Mouse (Mus musculus) right cerebral cortex, adult 18-20 months (tissue): Measurements from ENCODE around the gene Rap1a.
"Not testable (repeated sequence)": the region's sequence is repeated elsewhere in the genome, so short reads cannot be mapped to it uniquely, and the experiment has no call there.

ENCODE experiments used
- DNase-seq: peaks from one replicate; pipeline ENCODE4 v3.0.0; 2022; ENCODE audit warnings: mixed read lengths

Gene Rap1a

DNA sequence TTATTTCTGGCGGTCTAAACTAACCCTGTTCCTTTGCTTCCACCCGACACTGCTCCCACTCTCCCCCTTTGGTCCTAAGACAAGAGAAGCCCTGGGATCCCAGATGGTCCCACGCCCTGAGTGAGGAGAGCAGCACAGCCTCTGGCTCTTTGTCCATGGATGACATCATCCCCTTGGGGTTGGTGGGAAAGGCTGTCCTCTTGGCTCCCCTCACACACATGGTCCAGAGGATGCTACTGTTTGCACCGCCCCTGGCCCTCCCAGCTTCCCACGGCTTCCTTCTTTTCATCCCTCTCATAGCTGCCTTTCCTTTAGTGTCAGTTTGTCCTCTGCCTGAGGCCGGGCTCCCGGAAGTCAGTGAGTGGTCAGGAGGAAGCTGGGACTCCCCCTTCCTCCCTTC lies 89.4 kb downstream of the Rap1a start:
- DNase-seq: no peak

- DNase-seq: peak; percentile 38
Observed at GRCm38 (mm10) chr3:105710246-105710645, 90.9 kb downstream of the Rap1a start.

- no peak for DNase-seq
Observed at GRCm38 (mm10) chr3:105707590-105707989, 93.5 kb downstream of the Rap1a start.

DNA sequence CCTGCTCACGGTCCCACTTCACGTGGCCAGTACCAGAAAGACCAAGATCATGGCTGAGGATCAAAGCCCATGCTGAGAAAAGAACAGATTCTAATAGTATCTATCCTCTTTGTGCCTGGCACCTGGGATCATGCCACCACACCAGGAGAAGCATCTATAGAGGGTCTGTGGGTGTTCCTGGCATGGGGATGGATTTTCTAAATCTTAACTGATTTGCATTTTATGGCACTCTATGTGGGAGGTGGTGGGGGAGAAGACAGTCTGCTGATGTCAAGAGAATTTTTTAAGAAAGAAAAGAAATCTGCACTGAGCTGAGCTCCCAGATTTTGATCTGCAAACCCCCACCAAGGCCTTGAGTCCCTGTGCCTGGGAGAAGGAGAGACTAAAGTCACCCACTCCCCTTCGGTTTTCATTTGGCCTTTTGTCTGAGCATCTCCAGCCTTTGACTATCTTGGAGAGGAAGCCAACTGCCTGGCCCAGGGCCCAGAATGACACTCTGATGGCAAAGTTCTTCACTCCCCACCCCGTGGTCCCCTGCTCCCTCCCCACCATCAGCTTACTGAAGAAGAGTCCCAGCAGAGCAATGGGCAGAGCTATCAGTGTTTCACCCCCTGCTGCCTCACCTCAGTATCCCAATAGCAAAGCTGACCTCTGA lies 94.6 kb downstream of the Rap1a start:
- peak; percentile 87 for DNase-seq

DNA sequence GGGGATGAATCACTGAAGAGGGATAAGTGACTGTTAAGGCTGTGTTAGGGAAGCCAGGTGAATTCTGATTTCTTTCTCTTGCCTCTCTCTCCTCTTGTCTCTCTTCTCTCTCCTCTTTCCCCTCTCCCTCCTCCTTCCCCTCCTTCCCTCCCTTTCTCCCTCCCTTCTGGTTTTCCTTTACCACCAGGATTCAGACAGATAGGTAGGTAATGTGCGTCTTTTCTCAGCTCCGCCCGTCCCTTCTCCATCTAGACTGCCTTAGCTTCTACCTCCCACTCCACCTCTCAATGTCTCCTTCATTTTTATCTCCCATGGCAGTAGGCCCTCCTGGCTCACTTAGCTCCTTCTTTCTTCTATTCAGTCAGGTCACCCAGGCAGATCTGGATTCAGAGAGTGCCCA lies 95.6 kb downstream of the Rap1a start:
- peak; percentile 55 for DNase-seq

DNA sequence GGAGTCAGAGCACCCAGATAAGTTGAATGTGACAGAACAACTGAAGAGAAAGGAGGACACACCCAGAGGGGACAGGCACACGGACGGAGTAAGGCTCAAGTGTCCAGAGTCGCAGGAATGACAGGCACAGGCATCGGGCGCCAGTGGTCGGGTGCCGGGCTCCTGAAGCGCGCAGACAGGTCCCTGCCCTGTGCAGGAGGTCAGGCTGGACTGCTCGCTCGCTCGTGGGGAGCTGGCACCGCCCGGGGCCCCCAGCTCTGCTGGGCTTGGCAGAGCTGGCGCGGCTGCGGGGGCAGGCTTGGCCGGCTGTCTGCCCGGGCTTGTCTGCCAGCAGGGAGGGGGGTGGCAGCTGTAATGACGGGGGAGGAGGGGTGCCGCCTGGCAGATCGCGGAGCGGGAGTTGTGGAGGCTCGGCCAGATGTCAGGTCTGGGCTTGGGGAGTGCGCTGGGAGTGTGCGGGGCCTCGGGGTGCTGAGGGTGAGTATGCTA lies 96.0 kb downstream of the Rap1a start:
- DNase-seq: peak; percentile 92

DNA sequence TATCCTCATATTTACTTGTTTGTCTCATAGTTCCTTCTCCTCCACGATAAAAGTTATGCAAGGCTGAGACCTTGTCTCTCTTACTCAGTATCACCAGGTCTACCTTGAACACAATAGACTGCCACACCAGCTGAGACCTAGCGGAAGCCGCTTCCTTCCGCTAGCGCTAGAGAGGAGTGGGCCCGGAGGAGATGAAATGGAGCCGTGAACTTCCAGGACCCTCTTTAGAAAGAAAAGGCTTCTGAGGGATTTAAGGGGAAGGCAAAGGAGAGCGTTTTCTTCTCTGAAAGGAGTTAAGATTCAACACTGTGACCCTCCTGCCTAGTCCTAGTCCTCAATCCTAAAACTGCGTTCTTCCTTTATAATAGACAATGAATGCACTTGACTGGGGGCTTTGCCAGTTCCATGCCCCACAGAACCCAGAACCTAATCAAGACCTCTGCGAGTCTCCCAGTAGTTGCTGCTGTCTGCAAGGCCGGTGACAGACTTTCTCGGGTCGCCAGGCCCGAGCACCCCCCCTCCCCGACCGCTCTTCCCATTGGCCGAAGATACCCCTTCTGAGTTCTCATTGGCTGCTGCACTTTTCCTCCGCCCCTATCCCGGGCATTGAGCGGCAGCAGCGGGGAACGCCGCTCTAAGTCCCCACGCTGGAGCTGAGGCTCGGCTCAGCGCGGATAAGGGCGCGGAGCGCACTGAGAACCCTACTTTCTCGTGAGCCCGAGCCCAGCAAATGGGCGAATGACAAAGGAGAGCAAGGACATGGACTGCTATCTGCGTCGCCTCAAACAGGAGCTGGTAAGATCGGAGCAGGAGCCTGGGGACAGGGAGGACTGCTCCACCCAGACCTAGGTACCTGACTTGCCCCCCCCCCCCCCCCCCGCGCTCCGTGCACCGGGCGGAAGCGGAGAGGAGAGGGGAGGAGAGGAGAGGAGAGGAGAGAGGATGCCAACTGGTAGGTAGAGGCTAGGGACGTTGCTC lies 96.8 kb downstream of the Rap1a start, which contains the start of gene Inka2:
Gene Inka2, plus strand, starts transcription at position 569 of the 978 bp plus-strand sequence.
- DNase-seq: peak; percentile 91

- no peak for DNase-seq
Observed at GRCm38 (mm10) chr3:105703571-105703970, 97.6 kb downstream of the Rap1a start.

GRCm38 (mm10) chr3:105701399-105701798 lies 99.7 kb downstream of the Rap1a start:
- no peak for DNase-seq

DNA sequence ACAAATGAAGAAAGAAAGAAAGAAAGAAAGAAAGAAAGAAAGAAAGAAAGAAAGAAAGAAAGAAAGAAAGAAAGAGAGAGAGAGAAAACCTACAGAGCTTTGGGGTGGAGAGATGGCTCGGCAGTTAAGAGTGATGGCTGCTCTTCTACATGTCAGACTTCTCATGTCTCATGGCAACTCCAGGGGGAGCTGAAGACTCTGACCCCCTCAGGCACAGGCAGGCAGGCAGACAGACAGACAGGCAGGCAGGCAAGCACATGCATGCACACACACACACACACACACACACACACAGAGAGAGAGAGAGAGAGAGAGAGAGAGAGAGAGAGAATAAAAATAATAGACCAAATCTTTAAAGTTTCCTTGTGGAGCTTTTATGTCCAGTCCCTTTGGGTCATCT lies 100.3 kb downstream of the Rap1a start:
- DNase-seq: not testable (repeated sequence)

DNA sequence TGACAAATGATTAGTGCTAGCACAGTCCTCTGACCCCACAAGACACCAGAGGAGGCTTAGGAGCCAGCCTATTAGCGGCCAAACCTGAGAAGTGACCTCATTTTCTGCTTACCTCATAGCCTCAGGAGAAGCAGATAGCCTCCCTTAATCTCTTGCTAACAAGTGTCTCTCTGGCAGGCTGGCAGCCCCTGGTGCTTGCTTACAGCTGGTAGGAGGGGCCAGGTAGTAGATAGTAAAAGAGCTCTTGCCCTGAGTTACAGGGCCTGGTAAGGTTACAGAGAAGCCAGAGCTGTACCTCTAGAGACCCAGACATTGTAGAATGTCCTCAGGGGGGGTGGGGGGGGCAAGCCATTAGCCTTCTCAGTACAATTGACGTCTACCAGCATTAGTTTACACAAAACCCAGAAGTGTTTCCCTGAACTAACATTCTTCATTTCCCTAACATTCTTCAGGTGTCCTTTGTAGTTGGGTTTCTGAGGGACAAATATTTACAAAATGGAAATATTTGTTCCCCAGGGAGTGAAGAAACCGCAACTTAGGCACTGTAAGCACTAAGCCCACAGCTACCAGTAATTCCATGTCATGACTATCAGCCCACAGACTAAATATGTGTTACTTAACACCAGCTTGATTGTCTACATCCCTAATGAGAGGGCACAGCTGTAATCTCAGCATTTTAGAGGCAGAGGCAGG lies 101.7 kb downstream of the Rap1a start:
- no peak for DNase-seq

- no peak for DNase-seq
Observed at GRCm38 (mm10) chr3:105698311-105698710, 102.8 kb downstream of the Rap1a start.

GRCm38 (mm10) chr3:105697148-105697441 lies 104.0 kb downstream of the Rap1a start:
- no peak for DNase-seq

GRCm38 (mm10) chr3:105696387-105697147 lies 104.6 kb downstream of the Rap1a start:
- DNase-seq: no peak

- peak; percentile 42 for DNase-seq
Observed at GRCm38 (mm10) chr3:105695476-105696386, 105.4 kb downstream of the Rap1a start.

- DNase-seq: peak; percentile 95
Observed at GRCm38 (mm10) chr3:105693327-105694080, 107.6 kb downstream of the Rap1a start.

DNA sequence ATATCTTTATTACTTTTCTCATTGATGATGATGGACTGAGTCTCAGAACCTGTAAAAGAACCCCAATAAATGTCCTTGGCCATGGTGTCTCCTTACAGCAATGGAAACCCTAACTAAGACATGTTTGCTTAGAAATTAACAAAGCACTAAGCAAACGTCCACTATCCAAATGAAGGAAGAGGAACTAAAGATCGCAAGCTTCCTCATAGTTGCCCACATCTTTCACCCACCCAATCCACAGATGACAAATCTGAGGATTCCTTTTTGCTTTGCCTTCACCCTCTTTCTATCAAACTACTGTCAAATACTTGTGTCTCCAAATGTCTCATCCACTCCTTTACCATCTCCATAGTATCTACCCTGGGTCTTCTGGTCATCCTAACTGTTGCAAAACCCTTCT lies 112.6 kb downstream of the Rap1a start:
- DNase-seq: no peak

- peak; percentile 96 for DNase-seq
Observed at GRCm38 (mm10) chr3:105687324-105688060, 113.6 kb downstream of the Rap1a start, which contains the start of gene Ddx20. Gene Ddx20 (minus strand): TSS chr3:105687574.

DNA sequence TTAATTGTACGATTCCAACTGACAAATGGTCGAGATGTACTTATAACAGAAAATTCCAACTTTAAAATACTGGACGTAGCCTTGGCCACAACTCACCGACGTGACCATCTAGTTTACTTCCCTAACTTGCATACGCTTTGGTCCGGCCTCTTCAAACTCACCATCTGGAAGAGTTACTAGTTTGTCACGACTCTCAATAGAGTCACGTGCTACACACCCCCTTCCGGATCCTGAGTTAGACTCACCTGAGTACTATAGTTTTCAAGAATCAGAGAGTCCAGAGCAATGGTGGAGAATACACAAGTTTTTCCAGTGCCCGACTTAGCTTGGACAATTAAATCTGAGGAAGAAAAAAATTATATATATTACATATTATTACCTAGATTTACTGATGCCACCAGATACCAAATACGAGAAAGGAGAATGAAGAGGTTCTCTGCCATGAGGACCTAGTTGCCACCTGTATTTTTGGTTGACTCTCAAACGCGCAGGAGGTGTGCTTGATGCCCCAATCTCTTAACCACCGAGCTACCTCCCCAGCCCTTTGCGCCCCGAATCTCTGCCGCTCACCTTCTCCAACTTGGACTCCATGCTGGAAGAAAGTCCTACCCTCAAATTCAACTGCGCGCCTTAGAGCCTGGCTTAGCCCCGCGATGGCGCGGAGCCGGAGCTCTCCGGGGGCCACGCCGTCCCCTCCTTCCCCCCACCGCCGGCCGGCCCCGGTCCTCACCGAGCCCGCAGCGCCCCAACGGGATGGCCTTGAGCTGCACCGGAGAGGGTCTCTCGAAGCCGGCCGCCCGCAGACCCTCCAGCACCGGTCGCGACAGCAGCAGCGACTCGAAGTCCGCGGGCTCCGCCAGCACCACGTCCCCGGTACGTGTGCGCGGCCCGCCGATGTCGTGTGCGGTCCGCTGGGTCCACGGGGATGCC lies 114.5 kb downstream of the Rap1a start:
- DNase-seq: no peak
